Mouse (Mus musculus) hindbrain, embryonic 16.5 days (tissue): ENCODE measurements around the gene Klhl7. TPM values are rescaled to one million over a fixed set of nuclear protein-coding genes. Genes with fewer than 3 reads are reported as not detected.
A peak's percentile ranks its signal among the peaks of the same experiment; 100 is the strongest.
"Not testable (repeated sequence)": the region's sequence is repeated elsewhere in the genome, so short reads cannot be mapped to it uniquely, and the experiment has no call there.

Experiments used
- ATAC-seq: fragments of 200-750 bp; cut with Nextera tagmentation; 2 replicates; pipeline ENCODE4 v1.8.0; 2017; ENCODE audit warnings: moderate TSS enrichment, moderate library complexity
- H3K27ac ChIP-seq: fragments of 300-500 bp; sonication (generic); 2 replicates; pipeline ENCODE4 v1.5.1; 2014; ENCODE audit warnings: low read depth, mild to moderate bottlenecking, control low read depth, low read length, moderate library complexity
- H3K27me3 ChIP-seq: fragments of 300-500 bp; sonication (generic); replicated peaks from 2 replicates; pipeline ENCODE4 v1.6.1; 2014; ENCODE audit warnings: low read length; ENCODE audit not compliant: control insufficient read depth, insufficient read depth
- H3K36me3 ChIP-seq: fragments of 300-500 bp; sonication (generic); 2 replicates; pipeline ENCODE4 v1.6.1; 2014; ENCODE audit warnings: mild to moderate bottlenecking, low read length, moderate library complexity, mixed read lengths; ENCODE audit not compliant: control insufficient read depth, insufficient read depth
- H3K4me1 ChIP-seq: fragments of 300-500 bp; sonication (generic); 2 replicates; pipeline ENCODE4 v1.6.1; 2014; ENCODE audit warnings: low read depth, low read length; ENCODE audit not compliant: control insufficient read depth, insufficient read depth
- H3K4me2 ChIP-seq: fragments of 300-500 bp; sonication (generic); 2 replicates; pipeline ENCODE4 v1.6.1; 2014; ENCODE audit warnings: mild to moderate bottlenecking, low read length, control low read depth, moderate library complexity
- H3K4me3 ChIP-seq: fragments of 300-500 bp; sonication (generic); 2 replicates; pipeline ENCODE4 v1.5.1; 2014; ENCODE audit warnings: mild to moderate bottlenecking, low read length, control low read depth, moderate library complexity
- H3K9ac ChIP-seq: fragments of 300-500 bp; sonication (generic); 2 replicates; pipeline ENCODE4 v1.6.1; 2014; ENCODE audit warnings: low read depth, mild to moderate bottlenecking, control low read depth, low read length, moderate library complexity
- H3K9me3 ChIP-seq: fragments of 300-500 bp; sonication (generic); 2 replicates; pipeline ENCODE4 v1.6.1; 2014; ENCODE audit warnings: mild to moderate bottlenecking, low read length, moderate library complexity; ENCODE audit not compliant: control insufficient read depth
- WGBS: fragments of 180-500 bp; shearing (Covaris S2); extraction: QIAGEN DNeasy Blood & Tissue Kit; methylation state at CpG from one replicate; pipeline ENCODE4 v1.1.7; 2014; 5-methylcytosine and 5-hydroxymethylcytosine counted together
- polyA plus RNA-seq: library from polyadenylated mRNA; unstranded; fragments of >200 nt; fragmentation: Nextera tagmentation; extraction: Ambion mirVana; gene quantifications from 2 replicates; pipeline ENCODE4 v1.2.1, GENCODE M21; 2015

Klhl7 gene
- polyA plus RNA-seq, 1 experiment from 2014 or later = 132 TPM

- ATAC-seq = no peak
- WGBS = 29% methylated on average over 3 of the region's 3 CpGs
- Histone ChIP-seq H3K4me2 (no peak overlapping the region), H3K27me3 (no peaks in the 10 kb centered on the region), H3K36me3 (no peaks in the 10 kb centered on the region), H3K4me3 (no peak overlapping the region), H3K9me3 (no peaks in the 10 kb centered on the region), H3K9ac (no peak overlapping the region), H3K27ac (no peak overlapping the region), H3K4me1 (no peaks in the 10 kb centered on the region)
These were observed 13.5 kb upstream of the Klhl7 start for GRCm38 (mm10) chr5:24086865-24087264.

- WGBS = 88% methylated on average over 1 of the region's 1 CpGs
- Histone ChIP-seq H3K4me2 (no peak overlapping the region), H3K4me1 (no peaks in the 10 kb centered on the region), H3K27ac (no peak overlapping the region), H3K36me3 (no peaks in the 10 kb centered on the region), H3K27me3 (no peaks in the 10 kb centered on the region), H3K9me3 (no peaks in the 10 kb centered on the region), H3K4me3 (no peak overlapping the region), H3K9ac (no peak overlapping the region)
- ATAC-seq = no peak
These were observed 12.0 kb upstream of the Klhl7 start for GRCm38 (mm10) chr5:24088451-24088850.

- no peak for ATAC-seq
- Histone ChIP-seq H3K9me3 (no peaks in the 10 kb centered on the region), H3K27ac (no peak overlapping the region), H3K4me1 (no peaks in the 10 kb centered on the region), H3K9ac (no peak overlapping the region), H3K4me2 (no peak overlapping the region), H3K27me3 (no peaks in the 10 kb centered on the region), H3K4me3 (no peak overlapping the region), H3K36me3 (no peaks in the 10 kb centered on the region)
- WGBS = 84% methylated on average over 3 of the region's 3 CpGs
These were observed 7.9 kb upstream of the Klhl7 start for GRCm38 (mm10) chr5:24092496-24092895.

- Histone ChIP-seq H3K4me2 (no peak overlapping the region), H3K4me3 (no peak overlapping the region), H3K27ac (no peak overlapping the region), H3K27me3 (no peaks in the 10 kb centered on the region), H3K9me3 (no peaks in the 10 kb centered on the region), H3K9ac (no peak overlapping the region), H3K36me3 (no peaks in the 10 kb centered on the region), H3K4me1 (no peaks in the 10 kb centered on the region)
- WGBS = 81% methylated on average over 6 of the region's 6 CpGs
- no peak for ATAC-seq
These were observed 5.0 kb upstream of the Klhl7 start for GRCm38 (mm10) chr5:24095393-24095792.

- WGBS = 72% methylated on average over 5 of the region's 5 CpGs
- Histone ChIP-seq H3K36me3 (no peaks in the 10 kb centered on the region), H3K9me3 (no peaks in the 10 kb centered on the region), H3K27ac (no peak overlapping the region), H3K4me3 (no peak overlapping the region), H3K9ac (no peak overlapping the region), H3K4me1 (no peaks in the 10 kb centered on the region), H3K27me3 (no peaks in the 10 kb centered on the region), H3K4me2 (no peak overlapping the region)
- ATAC-seq = no peak
These were observed 4.5 kb upstream of the Klhl7 start for GRCm38 (mm10) chr5:24095881-24096280.

GRCm38 (mm10) chr5:24100810-24101311, 456 bp downstream of the Klhl7 start:
- H3K27me3 ChIP-seq = no peaks in the 10 kb centered on the region
- no peaks in the 10 kb centered on the region for H3K9me3 ChIP-seq
- peaks cover 17% of the 10 kb centered on the region for H3K4me1 ChIP-seq
- H3K27ac ChIP-seq = peak overlapping the region; percentile 96
- peak overlapping the region; percentile 91 for H3K9ac ChIP-seq
- H3K4me3 ChIP-seq = peak overlapping the region; percentile 84
- peak; percentile 76 for ATAC-seq
- under 1% methylated on average over 32 of the region's 46 CpGs for WGBS
- H3K4me2 ChIP-seq = peak overlapping the region; percentile 75
- no peaks in the 10 kb centered on the region for H3K36me3 ChIP-seq

GRCm38 (mm10) chr5:24101446-24102140, 1.2 kb downstream of the Klhl7 start:
- WGBS = 4% methylated on average over 8 of the region's 8 CpGs

GRCm38 (mm10) chr5:24103235-24103634, 2.8 kb downstream of the Klhl7 start:
- not testable (repeated sequence) for H3K4me3 ChIP-seq, H3K27me3 ChIP-seq, H3K9me3 ChIP-seq, H3K36me3 ChIP-seq, ATAC-seq, H3K9ac ChIP-seq, H3K27ac ChIP-seq
- Histone ChIP-seq H3K4me1 (peaks cover 17% of the 10 kb centered on the region), H3K4me2 (peak overlapping the region; percentile 42)
- WGBS = 45% methylated on average over 2 of the region's 2 CpGs

More at GRCm38 (mm10) chr5:24101446-24102140, 1.2 kb downstream of the Klhl7 start:
- Histone ChIP-seq H3K4me3 (peak overlapping the region; percentile 84), H3K36me3 (no peaks in the 10 kb centered on the region), H3K27me3 (no peaks in the 10 kb centered on the region), H3K4me2 (peak overlapping the region; percentile 75), H3K9me3 (no peaks in the 10 kb centered on the region), H3K27ac (peak overlapping the region; percentile 96), H3K4me1 (peaks cover 17% of the 10 kb centered on the region), H3K9ac (peak overlapping the region; percentile 91)
- peak; percentile 46; the same call in 1 of the 2 replicates for ATAC-seq

- no peak overlapping the region; the same call in 1 of the 2 replicates for H3K4me2 ChIP-seq
- peaks cover 17% of the 10 kb centered on the region for H3K4me1 ChIP-seq
- no peak overlapping the region for H3K9ac ChIP-seq
- no peak overlapping the region for H3K4me3 ChIP-seq
- no peak for ATAC-seq
- no peaks in the 10 kb centered on the region for H3K27me3 ChIP-seq
- no peaks in the 10 kb centered on the region for H3K9me3 ChIP-seq
- 55% methylated on average over 2 of the region's 2 CpGs for WGBS
- H3K27ac ChIP-seq = no peak overlapping the region
- H3K36me3 ChIP-seq = no peaks in the 10 kb centered on the region
These were observed 3.4 kb downstream of the Klhl7 start for GRCm38 (mm10) chr5:24103841-24104240.
